Mouse (Mus musculus) kidney, adult 2 months (tissue): Measurements from ENCODE around the gene Thnsl2. TPM values are rescaled to one million over a fixed set of nuclear protein-coding genes. Genes with fewer than 3 reads are reported as not detected.

ENCODE experiments used
- DNase-seq: peaks from one replicate; pipeline ENCODE4 v3.0.0; 2021
- H3K27ac ChIP-seq: fragments of 200-500 bp; 2 replicates; pipeline ENCODE4 v1.5.1; 2012; ENCODE audit warnings: low read depth, low read length, control low read depth, inconsistent platforms; ENCODE audit not compliant: insufficient read depth
- H3K27me3 ChIP-seq: fragments of 200-500 bp; replicated peaks from 2 replicates; pipeline ENCODE4 v1.6.1; 2012; ENCODE audit warnings: mild to moderate bottlenecking, moderate library complexity, low read length, inconsistent platforms; ENCODE audit not compliant: control insufficient read depth, insufficient read depth
- H3K36me3 ChIP-seq: fragments of 200-500 bp; 2 replicates; pipeline ENCODE4 v1.6.1; 2012; ENCODE audit warnings: mild to moderate bottlenecking, moderate library complexity, low read length, inconsistent platforms; ENCODE audit not compliant: control insufficient read depth, insufficient read depth
- H3K4me1 ChIP-seq: fragments of 200-500 bp; 2 replicates; pipeline ENCODE4 v1.6.1; 2011; ENCODE audit warnings: low read length; ENCODE audit not compliant: control insufficient read depth, insufficient read depth
- H3K4me3 ChIP-seq: fragments of 200-500 bp; 2 replicates; pipeline ENCODE4 v1.5.1; 2011; ENCODE audit warnings: mild to moderate bottlenecking, low read depth, low read length, control low read depth; ENCODE audit not compliant: insufficient read depth
- CTCF ChIP-seq: fragments of 200-500 bp; conservative IDR thresholded peaks from 2 replicates; pipeline ENCODE4 v1.5.1; 2011; ENCODE audit warnings: low read depth, mild to moderate bottlenecking, control low read depth, low read length, moderate library complexity, mixed read lengths; ENCODE audit not compliant: insufficient read depth, insufficient read length
- POLR2A ChIP-seq: fragments of 200-500 bp; IDR thresholded peaks from one replicate; pipeline ENCODE4 v1.6.1; 2011; ENCODE audit warnings: low read depth, low read length, control low read depth
- WGBS: fragments of 180-500 bp; shearing (Covaris S2); methylation state at CpG from one replicate; pipeline ENCODE4 v1.1.7; 2018; 5-methylcytosine and 5-hydroxymethylcytosine counted together
- polyA plus RNA-seq: library from polyadenylated mRNA; depleted of rRNA; stranded (reverse); fragments of >200 nt; gene quantifications from 2 replicates; pipeline ENCODE4 v1.2.3, GENCODE M21; 2012; rRNA removed

Gene Thnsl2
- polyA plus RNA-seq, result 251 and 265 TPM in 2 replicates

GRCm38 (mm10) chr6:71143894-71144455 lies at the start of gene Thnsl2:
Gene Thnsl2 (minus strand): TSS chr6:71144439.
- H3K4me1 ChIP-seq, result peaks cover 31% of the 10 kb centered on the region
- under 1% methylated on average over 32 of the region's 32 CpGs for WGBS
- no peaks in the 10 kb centered on the region for H3K27me3 ChIP-seq
- H3K27ac ChIP-seq, result peak within 1 kb of the TSS; percentile 96
- TF ChIP-seq CTCF (peak; percentile 42), POLR2A (peak; percentile 91)
- peak within 1 kb of the TSS; percentile 65 for H3K4me3 ChIP-seq
- H3K36me3 ChIP-seq, result no peaks in the 10 kb centered on the region
- DNase-seq, result peak; percentile 84

DNA sequence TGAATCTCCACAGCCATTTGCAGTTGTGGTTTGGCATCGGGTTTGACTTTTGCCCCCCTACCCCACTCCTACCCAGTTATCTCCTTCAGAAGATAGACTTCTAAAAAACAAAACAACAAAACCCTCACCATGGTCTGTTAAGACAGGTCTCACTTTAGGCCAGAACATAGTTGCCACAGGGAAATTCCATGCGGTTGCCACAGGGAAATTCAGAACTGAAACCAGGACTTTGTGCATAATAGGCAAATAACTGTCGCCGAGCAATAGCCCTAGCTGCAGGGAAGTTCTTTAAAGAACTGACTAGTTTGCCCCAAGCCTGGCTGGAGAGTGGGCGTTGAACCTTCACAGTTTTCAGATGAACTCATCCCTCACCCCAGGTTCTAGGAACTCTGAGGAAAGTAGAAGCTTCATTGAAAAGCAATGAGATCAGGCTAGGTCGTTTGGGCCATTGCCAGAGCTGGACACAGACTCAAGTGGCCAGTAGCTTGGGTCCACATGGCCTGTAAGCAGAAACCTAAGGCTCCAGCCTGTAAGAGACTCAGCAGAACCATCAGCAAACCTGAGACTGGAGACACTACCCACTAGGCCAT lies 49.0 kb upstream of the Thnsl2 start:
- TF ChIP-seq POLR2A (no peak), CTCF (no peak)
- Histone ChIP-seq H3K27me3 (no peaks in the 10 kb centered on the region), H3K4me1 (no peaks in the 10 kb centered on the region), H3K4me3 (no peak overlapping the region), H3K27ac (no peak overlapping the region), H3K36me3 (no peaks in the 10 kb centered on the region)
- DNase-seq, result peak; percentile 51
- whole genome bisulfite sequencing, result 64% methylated on average over 6 of the region's 6 CpGs

GRCm38 (mm10) chr6:71190501-71190900 lies 46.3 kb upstream of the Thnsl2 start:
- WGBS, result 83% methylated on average over 2 of the region's 2 CpGs
- no peaks in the 10 kb centered on the region for H3K27me3 ChIP-seq
- no peaks in the 10 kb centered on the region for H3K36me3 ChIP-seq
- TF ChIP-seq POLR2A (no peak), CTCF (no peak)
- H3K27ac ChIP-seq, result no peak overlapping the region
- no peaks in the 10 kb centered on the region for H3K4me1 ChIP-seq
- DNase-seq, result no peak
- no peak overlapping the region for H3K4me3 ChIP-seq

DNA sequence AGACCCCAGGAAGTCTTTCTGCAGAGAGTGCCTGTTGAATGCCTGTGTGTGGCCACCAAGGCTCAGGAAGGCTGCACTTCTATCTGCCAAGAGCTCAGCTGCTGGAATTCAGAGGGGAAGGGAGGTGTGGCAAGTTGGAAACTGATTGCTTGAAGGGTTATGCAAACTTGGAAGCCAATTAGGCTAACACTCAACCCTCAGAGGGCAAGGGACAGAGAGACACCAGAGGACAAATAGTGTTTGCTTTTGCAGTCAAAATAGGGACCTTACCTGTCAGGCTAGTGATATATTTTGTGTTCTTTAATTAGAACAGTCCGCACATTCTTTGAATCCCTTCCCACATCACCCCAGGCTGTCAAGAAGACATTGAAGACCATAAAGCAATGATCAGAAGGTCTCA lies 45.3 kb upstream of the Thnsl2 start:
- Histone ChIP-seq H3K27ac (no peak overlapping the region), H3K36me3 (no peaks in the 10 kb centered on the region), H3K27me3 (no peaks in the 10 kb centered on the region), H3K4me1 (no peaks in the 10 kb centered on the region), H3K4me3 (no peak overlapping the region)
- DNase-seq, result peak; percentile 30
- 47% methylated on average over 1 of the region's 1 CpGs for WGBS
- TF ChIP-seq CTCF (no peak), POLR2A (no peak)

GRCm38 (mm10) chr6:71184941-71185604 lies 40.8 kb upstream of the Thnsl2 start:
- TF ChIP-seq CTCF (no peak), POLR2A (no peak)
- Histone ChIP-seq H3K4me3 (no peak overlapping the region), H3K27me3 (no peaks in the 10 kb centered on the region), H3K4me1 (no peaks in the 10 kb centered on the region), H3K36me3 (no peaks in the 10 kb centered on the region), H3K27ac (no peak overlapping the region)
- no peak for DNase-seq
- WGBS, result 59% methylated on average over 7 of the region's 7 CpGs

- Histone ChIP-seq H3K27ac (no peak overlapping the region), H3K4me1 (no peaks in the 10 kb centered on the region), H3K27me3 (no peaks in the 10 kb centered on the region), H3K36me3 (no peaks in the 10 kb centered on the region), H3K4me3 (no peak overlapping the region)
- 94% methylated on average over 1 of the region's 1 CpGs for WGBS
- TF ChIP-seq POLR2A, result no peak
- TF ChIP-seq CTCF, result no peak
- DNase-seq, result no peak
Observed at GRCm38 (mm10) chr6:71180596-71180995, 36.4 kb upstream of the Thnsl2 start.

DNA sequence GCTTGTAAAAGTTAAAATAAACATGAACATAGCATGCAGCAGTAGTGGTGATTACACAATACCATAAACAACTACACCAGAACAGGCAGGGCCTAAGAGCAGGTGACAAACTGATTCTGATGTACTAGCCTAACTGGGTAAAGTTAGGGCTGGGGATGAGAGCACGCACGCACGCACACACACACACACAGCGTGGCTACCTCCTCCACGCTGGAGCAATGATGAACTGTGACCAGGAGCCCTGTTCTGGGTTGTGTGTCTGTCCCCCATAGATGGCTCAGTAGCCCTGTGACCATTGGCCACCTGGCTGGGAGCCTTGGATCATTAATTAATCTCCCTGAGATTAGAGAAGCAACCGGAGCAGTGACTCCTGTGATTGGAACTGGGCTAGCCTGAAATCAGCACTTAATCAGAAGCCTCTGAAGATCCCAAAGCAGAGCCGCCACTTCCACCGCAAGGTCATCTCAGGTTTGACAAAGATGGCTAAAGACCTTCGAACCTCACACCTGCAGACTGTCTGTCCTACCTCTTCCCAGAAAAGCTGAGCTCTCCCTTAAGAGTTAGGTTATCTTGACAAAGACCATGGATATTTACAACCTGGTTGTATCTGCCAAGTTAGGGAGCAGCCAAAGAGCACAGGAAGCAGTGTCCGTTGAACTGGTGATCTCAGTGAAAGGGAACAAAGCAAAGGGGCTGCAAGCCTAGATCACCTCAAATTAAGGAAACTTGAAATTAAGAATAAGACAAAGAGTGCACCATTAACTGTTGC lies 28.8 kb upstream of the Thnsl2 start:
- 67% methylated on average over 10 of the region's 10 CpGs for WGBS
- Histone ChIP-seq H3K27ac (no peak overlapping the region), H3K4me1 (peaks cover 3% of the 10 kb centered on the region; the same call in 1 of the 2 replicates), H3K36me3 (no peaks in the 10 kb centered on the region), H3K27me3 (no peaks in the 10 kb centered on the region), H3K4me3 (no peak overlapping the region)
- DNase-seq, result peak; percentile 62
- TF ChIP-seq POLR2A (no peak), CTCF (no peak)
